ENCODE assay signal across 8 mouse cellular contexts in the genomic region with DNA sequence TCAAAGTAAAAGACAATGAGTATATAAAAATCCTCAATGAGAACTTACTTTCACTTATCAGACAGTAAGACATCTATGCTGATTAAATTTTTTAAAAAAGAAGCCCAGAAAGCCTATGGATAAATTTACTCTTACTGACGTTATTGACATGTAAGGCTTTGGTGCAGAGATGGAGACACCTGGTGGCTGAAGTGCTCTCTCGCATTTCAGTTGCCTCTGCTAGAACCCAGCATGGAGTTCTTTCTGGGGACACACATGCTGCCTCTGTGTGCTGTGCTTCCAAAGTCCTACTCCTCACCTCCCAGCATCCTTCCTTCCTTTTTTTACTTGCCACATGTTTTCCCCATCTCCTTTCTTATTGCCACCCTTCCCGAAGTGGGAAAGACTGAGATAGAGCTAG. TPM values are rescaled to one million over a fixed set of nuclear protein-coding genes. Genes with fewer than 3 reads are reported as not detected.
DNase-seq lines count a peak whose midpoint lies in the region; ATAC-seq lines count a peak whose summit lies in the region.

No protein-coding gene starts in this region.

- 30% methylated on average over 3 of the region's 3 CpGs for WGBS in forebrain, embryonic 14.5 days

- no peaks in the 10 kb centered on the region for H3K36me3 ChIP-seq in forebrain, embryonic 14.5 days (ENCODE audit: control insufficient read depth, insufficient read depth, low read length)

- no peak overlapping the region for H3K4me2 ChIP-seq in forebrain, embryonic 14.5 days (ENCODE audit: low read length)

- H3K4me1 ChIP-seq in forebrain, embryonic 14.5 days (ENCODE audit: control insufficient read depth, insufficient read depth, low read length) = 0 out of 2 replicates have a peak, but pooled peaks cover under 1% of the 10 kb centered on the region

- ATAC-seq in CD4-positive, CD25-positive, alpha-beta regulatory T cell, adult 4 months = no peak
- ATAC-seq in forebrain, embryonic 14.5 days = peak; percentile 82; the same call in 1 of the 2 replicates
- peak; percentile 36; the same call in 1 of the 2 replicates for ATAC-seq in megakaryocyte, adult 5-6 weeks (ENCODE audit: poor library complexity, severe bottlenecking)

- no peak overlapping the region for H3K9ac ChIP-seq in forebrain, embryonic 14.5 days (ENCODE audit: low read length)

- H3K9me3 ChIP-seq in forebrain, embryonic 14.5 days (replicated peaks; ENCODE audit: control insufficient read depth, low read length) = no peaks in the 10 kb centered on the region

- DNase-seq in CD4-positive, CD25-positive, alpha-beta regulatory T cell, adult 2 months (ENCODE audit: low read depth, low spot score) = peak; percentile 84
- peak; percentile 28 for DNase-seq in urinary bladder, postnatal 25 days (ENCODE audit: low spot score)
- no peak for DNase-seq in urinary bladder, postnatal 10 days (ENCODE audit: low spot score)
- peak; percentile 83 for DNase-seq in forebrain, embryonic 14.5 days (ENCODE audit: low spot score)
- peak; percentile 45 to 53 for DNase-seq in kidney, postnatal 4 days
- DNase-seq in right cerebral cortex, postnatal 4 days = peak; percentile 55

- H3K27ac ChIP-seq in forebrain, embryonic 14.5 days (ENCODE audit: low read depth, low read length) = no peak overlapping the region

- H3K4me3 ChIP-seq in forebrain, embryonic 14.5 days (ENCODE audit: low read depth, low read length) = no peak overlapping the region

- H3K27me3 ChIP-seq in forebrain, embryonic 14.5 days (replicated peaks; ENCODE audit: control insufficient read depth, insufficient read depth, low read length) = no peaks in the 10 kb centered on the region

RNA-seq across cellular contexts. Expression of gene Lrrc6, which starts 58.4 kb away (rescaled TPM):
- under 1 TPM in 1 of 2 experiments, not detected in 1; 0.15 TPM for polyA plus RNA-seq in CD4-positive, CD25-positive, alpha-beta regulatory T cell, adult 4 months (2017; shearing (Covaris generic))
- 1.2 and 1.7 TPM in 2 replicates for polyA plus RNA-seq in forebrain, embryonic 14.5 days (2014; fragmentation: Nextera tagmentation; extraction: Ambion mirVana)
- 0.34 and 0.74 TPM in 2 replicates for total RNA-seq in megakaryocyte, adult 5-6 weeks (2015)
- total RNA-seq in megakaryocyte, adult 5-6 weeks (2017) = 0.22 TPM in 1 of 2 replicates, not detected in the other
